In genomic region chr16:90252521-90252920, GRCm38 (mm10) we compare ENCODE assay signal across 19 mouse cellular contexts. TPM values are rescaled to one million over a fixed set of nuclear protein-coding genes. Genes with fewer than 3 reads are reported as not detected.
DNase-seq lines count a peak whose midpoint lies in the region; ATAC-seq and TF ChIP-seq lines count a peak whose summit lies in the region.
"Had no signal": no experiment of that assay in that cellular context is flagged by ENCODE, and none has a peak within 500 bp of the region (broad histone marks: within the 10 kb centered on the region; RNA-seq: fewer than 3 reads in every experiment).

No protein-coding gene starts in this region.

- no peak for ATAC-seq in erythroid progenitor cell, adult 5-6 weeks (replicated peaks; ENCODE audit: low FRiP score, poor library complexity, severe bottlenecking)
- ATAC-seq: forebrain, embryonic 14.5 days; forebrain, embryonic 16.5 days had no signal

- no peak for TF ChIP-seq CTCF in layer of hippocampus, adult 2 months (conservative IDR thresholded peaks at IDR 0.05)

- peak overlapping the region; percentile 91 for H3K27ac ChIP-seq in layer of hippocampus, adult 2 months
- H3K27ac ChIP-seq: embryonic facial prominence, embryonic 10.5 days; embryonic facial prominence, embryonic 12.5 days; forebrain, embryonic 10.5 days; forebrain, embryonic 12.5 days had no signal

- DNase-seq in layer of hippocampus, adult 2 months (ENCODE audit: low spot score in 2 of 2): peak in 1 of 2 experiments; percentile 34
- DNase-seq in layer of hippocampus, postnatal 10 days (ENCODE audit: low spot score in 2 of 2): no peak
- peak; percentile 45 for DNase-seq in brain, adult 2 months (ENCODE audit: low read depth, low spot score)
- peak; percentile 38 for DNase-seq in telencephalon, adult 2 months (ENCODE audit: low read depth, low spot score)
- DNase-seq: adrenal gland, adult 2 months; adrenal gland, postnatal 10 days; adrenal gland, postnatal 25 days; cerebellum, adult 11-12 months; cerebellum, adult 2 months; cerebellum, adult 9-10 months; cerebellum, postnatal 10 days; cerebellum, postnatal 25 days had no signal

- no peak overlapping the region for H3K4me3 ChIP-seq in layer of hippocampus, adult 2 months
- H3K4me3 ChIP-seq: embryonic facial prominence, embryonic 10.5 days; embryonic facial prominence, embryonic 12.5 days; forebrain, embryonic 10.5 days; forebrain, embryonic 12.5 days had no signal

RNA-seq across cellular contexts. Expression of gene Scaf4, which starts 31.8 kb away (rescaled TPM):
- total RNA-seq in layer of hippocampus, adult 2 months (2021): 10 to 100 TPM; 53.8 to 59.4 TPM
- 10 to 100 TPM; 52.1 to 57.5 TPM for total RNA-seq in layer of hippocampus, postnatal 10 days (2021)
- 68.8 and 85.9 TPM in 2 replicates for total RNA-seq in erythroid progenitor cell, adult 5-6 weeks (2015; ENCODE audit: low replicate concordance)
- 20.0 and 31.0 TPM in 2 replicates for total RNA-seq in erythroid progenitor cell, adult 5-6 weeks (2017; ENCODE audit: low replicate concordance)

RNA-seq across cellular contexts. Expression of gene Sod1, which starts 32.0 kb away (rescaled TPM):
- total RNA-seq in layer of hippocampus, adult 2 months (2021): 100 to 1,000 TPM; 386 to 390 TPM
- 100 to 1,000 TPM; 373 to 393 TPM for total RNA-seq in layer of hippocampus, postnatal 10 days (2021)
- 342 and 358 TPM in 2 replicates for total RNA-seq in erythroid progenitor cell, adult 5-6 weeks (2015; ENCODE audit: low replicate concordance)
- total RNA-seq in erythroid progenitor cell, adult 5-6 weeks (2017; ENCODE audit: low replicate concordance): 292 and 427 TPM in 2 replicates

Comparison
In these comparisons a context has a peak if more than half of its experiments do, and no peak if none do; other contexts are left out.
1. DNase-seq: peak in brain, adult 2 months (single experiment) and telencephalon, adult 2 months (single experiment); none in layer of hippocampus, postnatal 10 days (0 of 2).